Mouse (Mus musculus) embryonic fibroblast, embryonic 13.5 days (primary cell): ENCODE measurements at regions not wholly inside any gene's neighbourhood (a gene's known extent, or its start where the extent isn't known, plus 50 kb on each side); places are given as distances from the start of the nearest gene placed in this dataset.
A peak's percentile ranks its signal among the peaks of the same experiment; 100 is the strongest.
"Not testable (repeated sequence)": the region's sequence is repeated elsewhere in the genome, so short reads cannot be mapped to it uniquely, and the experiment has no call there.

Experiments used
- CTCF ChIP-seq: IDR thresholded peaks from 2 replicates; pipeline ENCODE4 v1.5.1; 2011; ENCODE audit warnings: mild to moderate bottlenecking, control low read depth, low read length, moderate library complexity, borderline replicate concordance; ENCODE audit not compliant: insufficient read depth
- POLR2A ChIP-seq: IDR thresholded peaks from 2 replicates; pipeline ENCODE4 v1.6.1; 2011; ENCODE audit warnings: low read depth, mild to moderate bottlenecking, control low read depth, low read length, moderate library complexity

DNA sequence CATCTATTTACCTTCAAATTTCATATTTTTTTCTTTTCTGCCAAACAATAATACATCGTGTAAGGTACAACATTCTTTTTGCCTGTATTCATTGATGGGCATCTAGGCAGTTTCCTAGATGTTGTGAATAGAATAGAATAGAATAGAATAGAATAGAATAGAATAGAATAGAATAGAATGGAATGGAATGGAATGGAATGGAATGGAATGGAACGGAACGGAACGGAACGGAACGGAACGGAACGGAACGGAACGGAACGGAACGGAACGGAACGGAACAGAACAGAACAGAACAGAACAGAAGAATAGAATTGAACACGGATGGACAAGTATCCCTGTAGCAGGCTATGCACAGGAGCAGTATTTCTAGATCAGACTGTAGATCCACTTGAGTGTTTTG is 131.0 kb downstream of the Pou4f1 start:
- TF ChIP-seq POLR2A = not testable (repeated sequence)
- TF ChIP-seq CTCF = peak; percentile 1; the same call in 1 of the 2 replicates
